Mouse (Mus musculus): ENCODE data around the gene 4930449I24Rik.
"Not testable (repeated sequence)": the region's sequence is repeated elsewhere in the genome, so short reads cannot be mapped to it uniquely, and the experiment has no call there.

- TF ChIP-seq USF2 (conservative IDR thresholded peaks at IDR 0.05; ENCODE audit: low read depth, low read length); TCF12 (IDR thresholded peaks at IDR 0.05; ENCODE audit: low read depth, low read length); RAD21 (IDR thresholded peaks at IDR 0.05; ENCODE audit: low read depth, low read length); ELF1 (IDR thresholded peaks at IDR 0.05; ENCODE audit: low read depth, low read length): not testable (repeated sequence)
Measured at GRCm38 (mm10) chr5:146537347-146537746, 35.1 kb downstream of the 4930449I24Rik start, which contains the start of gene Gm3409.
